In genomic region chr4:155785819-155786218, GRCm38 (mm10) we compare ENCODE assay signal across 8 mouse cellular contexts. TPM values are rescaled to one million over a fixed set of nuclear protein-coding genes. Genes with fewer than 3 reads are reported as not detected.
DNase-seq lines count a peak whose midpoint lies in the region; ATAC-seq lines count a peak whose summit lies in the region.

Gene Tmem88b, minus strand, starts transcription at chr4:155785874.

- H3K36me3 ChIP-seq in kidney, embryonic 15.5 days, result no peaks in the 10 kb centered on the region
- H3K36me3 ChIP-seq in hindbrain, embryonic 10.5 days, result no peaks in the 10 kb centered on the region

- H3K27ac ChIP-seq in kidney, embryonic 15.5 days, result peak within 1 kb of the TSS; percentile 86; the same call in 1 of the 2 replicates
- peak within 1 kb of the TSS; percentile 91 for H3K27ac ChIP-seq in hindbrain, embryonic 10.5 days

- H3K27me3 ChIP-seq in kidney, embryonic 15.5 days, result no peaks in the 10 kb centered on the region
- H3K27me3 ChIP-seq in hindbrain, embryonic 10.5 days (ENCODE audit: insufficient read depth, poor library complexity, severe bottlenecking), result peaks cover 18% of the 10 kb centered on the region; the same call in 1 of the 2 replicates

- H3K9me3 ChIP-seq in kidney, embryonic 15.5 days (replicated peaks), result no peaks in the 10 kb centered on the region
- H3K9me3 ChIP-seq in hindbrain, embryonic 10.5 days, result no peaks in the 10 kb centered on the region

- peak within 1 kb of the TSS; percentile 70 for H3K4me3 ChIP-seq in kidney, embryonic 15.5 days (replicated peaks)
- H3K4me3 ChIP-seq in hindbrain, embryonic 10.5 days, result peak within 1 kb of the TSS; percentile 70

- H3K4me1 ChIP-seq in kidney, embryonic 15.5 days, result peaks cover 22% of the 10 kb centered on the region
- H3K4me1 ChIP-seq in hindbrain, embryonic 10.5 days (replicated peaks), result peaks cover 28% of the 10 kb centered on the region

- peak within 1 kb of the TSS; percentile 69; the same call in 1 of the 2 replicates for H3K9ac ChIP-seq in kidney, embryonic 15.5 days

- ATAC-seq in kidney, embryonic 15.5 days (replicated peaks; ENCODE audit: low FRiP score), result no peak
- ATAC-seq in megakaryocyte-erythroid progenitor cell, adult 5-6 weeks (replicated peaks; ENCODE audit: low FRiP score, low TSS enrichment, poor library complexity, severe bottlenecking), result peak; percentile 39; the same call in 1 of the 2 replicates

- no peak for DNase-seq in kidney, postnatal 25 days
- DNase-seq in R1 (ENCODE audit: low read depth, low spot score), result peak; percentile 55
- no peak for DNase-seq in hindbrain, embryonic 10.5 days (ENCODE audit: low spot score)
- no peak for DNase-seq in Muller cell, postnatal 12 days (ENCODE audit: inconsistent ontology term)
- no peak for DNase-seq in cerebellum, adult 8-10 months
- no peak for DNase-seq in adrenal gland, adult 2 months

- H3K4me2 ChIP-seq in kidney, embryonic 15.5 days, result peak within 1 kb of the TSS; percentile 92

- 75% methylated on average over 5 of the region's 5 CpGs for WGBS in kidney, embryonic 15.5 days
- 69% methylated on average over 5 of the region's 5 CpGs for WGBS in hindbrain, embryonic 10.5 days

RNA-seq across cellular contexts. Expression of gene Tmem88b, which starts in this region (rescaled TPM):
- polyA plus RNA-seq in kidney, embryonic 15.5 days (2015; fragmentation: Nextera tagmentation; extraction: Ambion mirVana), result 0.42 and 0.47 TPM in 2 replicates
- 0.31 and 0.67 TPM in 2 replicates for polyA plus RNA-seq in hindbrain, embryonic 10.5 days (2016; fragmentation: Nextera tagmentation; extraction: Ambion mirVana)
- not detected in 2 replicates for total RNA-seq in megakaryocyte-erythroid progenitor cell, adult 5-6 weeks (2014; fragmentation: Nextera tagmentation)
- 0.09 TPM in 1 of 2 replicates, not detected in the other for total RNA-seq in megakaryocyte-erythroid progenitor cell, adult 5-6 weeks (2017)
- total RNA-seq in adrenal gland, adult 2 months (2021), result under 1 TPM; 0.52 to 0.62 TPM
- polyA plus RNA-seq in adrenal gland, adult 2 months (2012; rRNA removed), result 0.81 and 0.97 TPM in 2 replicates

Comparison
In these comparisons a context has a peak if more than half of its experiments do, and no peak if none do; other contexts are left out.
1. Peak in ATAC-seq in megakaryocyte-erythroid progenitor cell, adult 5-6 weeks; RNA of the gene not detected or under 1 TPM.